Mouse (Mus musculus): ENCODE data around the gene Nrm.

Gene Nrm

GRCm38 (mm10) chr17:35866911-35867890, 6.1 kb downstream of the Nrm start:
- DNase-seq (ENCODE audit: low spot score), result peak; percentile 72

GRCm38 (mm10) chr17:35868165-35868820, 7.2 kb downstream of the Nrm start:
- peak; percentile 33 for DNase-seq (ENCODE audit: low spot score)

DNA sequence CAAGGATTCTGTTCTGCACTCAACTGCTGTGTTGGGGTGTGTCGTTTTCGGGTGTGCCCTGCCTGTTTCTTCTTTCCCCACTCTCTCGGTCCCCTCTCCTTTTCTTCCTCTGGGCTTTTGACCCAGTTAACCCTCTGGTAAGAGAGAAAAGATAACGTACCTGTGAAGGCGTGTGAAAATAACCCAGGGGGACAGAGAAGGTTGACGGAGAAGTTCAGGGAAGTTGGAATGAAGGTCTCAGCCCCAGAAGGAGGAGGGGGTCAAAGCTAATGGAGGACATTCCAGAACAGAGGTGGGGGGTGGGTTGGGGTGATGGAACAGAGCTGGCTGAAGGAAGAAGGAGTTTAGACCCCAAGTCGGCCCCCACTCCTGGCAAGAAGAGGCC, 7.8 kb downstream of the Nrm start:
- peak; percentile 29 for DNase-seq (ENCODE audit: low spot score)

DNA sequence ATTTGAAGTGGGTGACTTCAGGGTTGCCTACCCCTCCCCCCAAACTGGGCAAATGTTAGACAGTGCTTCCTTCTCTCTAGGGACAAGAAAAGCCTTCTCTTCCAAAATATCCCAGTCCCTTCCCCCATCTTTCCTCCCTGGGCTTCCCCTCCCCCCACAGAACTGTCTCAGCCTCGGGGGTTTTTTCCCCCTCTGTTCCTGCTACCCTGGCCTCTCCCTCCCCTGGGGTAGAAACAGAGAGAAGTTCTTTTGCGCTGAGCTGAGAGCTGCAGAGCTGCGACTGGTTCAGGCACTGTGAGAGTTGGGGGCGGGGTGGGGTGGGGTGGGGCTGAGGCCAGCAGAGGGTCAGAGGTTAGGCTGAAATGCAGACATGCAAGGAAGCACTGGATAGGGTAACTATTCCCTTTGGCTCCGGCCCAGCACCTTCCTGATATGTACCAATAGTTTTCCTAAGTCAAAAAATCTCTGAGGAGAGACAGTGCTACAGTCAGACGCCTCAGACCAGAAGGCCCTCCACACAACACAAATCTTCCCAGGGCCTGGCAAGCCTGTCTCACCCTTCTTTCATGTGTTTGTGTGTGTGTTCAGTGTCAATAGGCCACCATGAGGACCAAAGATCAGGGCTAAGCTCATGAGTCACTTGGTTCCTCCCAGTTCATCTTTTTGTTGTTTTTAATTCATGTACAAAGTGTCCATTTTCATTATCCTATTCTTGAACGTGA, 8.4 kb downstream of the Nrm start:
- peak; percentile 85 for DNase-seq (ENCODE audit: low spot score)

- DNase-seq (ENCODE audit: low spot score), result no peak
These were observed 9.2 kb downstream of the Nrm start for GRCm38 (mm10) chr17:35870151-35870883.

- DNase-seq (ENCODE audit: low spot score), result peak; percentile 49
These were observed 10.0 kb downstream of the Nrm start for GRCm38 (mm10) chr17:35870884-35871696.

GRCm38 (mm10) chr17:35873774-35874519, 12.8 kb downstream of the Nrm start:
- peak; percentile 83 for DNase-seq (ENCODE audit: low spot score)

- no peak for DNase-seq (ENCODE audit: low spot score)
These were observed 13.6 kb downstream of the Nrm start for GRCm38 (mm10) chr17:35874721-35875120.

DNA sequence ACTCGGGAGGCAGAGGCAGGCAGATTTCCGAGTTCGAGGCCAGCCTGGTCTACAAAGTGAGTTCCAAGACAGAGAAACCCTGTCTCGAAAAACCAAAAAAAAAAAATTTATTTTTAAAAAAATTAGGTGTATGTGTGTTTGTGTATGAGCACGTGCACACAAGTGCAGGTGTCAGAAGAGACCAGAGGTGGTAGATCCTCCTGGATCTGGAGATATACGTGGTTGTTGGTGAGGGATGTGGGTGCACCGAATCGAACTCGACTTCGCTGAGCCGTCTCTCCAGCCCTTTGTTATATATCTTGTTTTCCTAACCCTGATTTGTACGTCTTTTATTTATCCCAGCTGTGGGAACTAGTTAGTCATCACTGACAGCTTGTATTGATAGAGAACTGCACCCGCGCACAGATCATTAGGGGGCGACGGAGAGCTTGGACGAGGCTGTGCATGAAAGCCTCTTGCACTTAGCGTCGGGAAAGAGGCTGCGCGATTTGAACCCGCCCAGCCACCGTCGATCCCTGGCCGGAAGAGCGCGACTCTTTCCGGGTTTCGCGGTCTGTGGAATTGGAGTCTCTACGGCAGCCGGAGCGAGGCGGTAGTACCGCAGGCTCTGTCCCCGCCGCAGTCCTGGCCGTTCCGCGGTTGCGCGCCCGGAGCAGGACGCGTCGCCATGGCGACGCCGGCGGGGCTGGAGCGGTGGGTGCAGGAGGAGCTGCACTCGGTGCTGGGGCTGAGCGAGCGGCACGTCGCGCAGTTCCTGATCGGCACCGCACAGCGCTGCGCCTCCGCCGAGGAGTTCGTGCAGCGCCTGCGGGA, 18.3 kb downstream of the Nrm start, which contains the start of gene Dhx16:
Gene Dhx16, plus strand, starts transcription at position 575 of the 813 bp plus-strand sequence.
- DNase-seq (ENCODE audit: low spot score), result peak; percentile 97

DNA sequence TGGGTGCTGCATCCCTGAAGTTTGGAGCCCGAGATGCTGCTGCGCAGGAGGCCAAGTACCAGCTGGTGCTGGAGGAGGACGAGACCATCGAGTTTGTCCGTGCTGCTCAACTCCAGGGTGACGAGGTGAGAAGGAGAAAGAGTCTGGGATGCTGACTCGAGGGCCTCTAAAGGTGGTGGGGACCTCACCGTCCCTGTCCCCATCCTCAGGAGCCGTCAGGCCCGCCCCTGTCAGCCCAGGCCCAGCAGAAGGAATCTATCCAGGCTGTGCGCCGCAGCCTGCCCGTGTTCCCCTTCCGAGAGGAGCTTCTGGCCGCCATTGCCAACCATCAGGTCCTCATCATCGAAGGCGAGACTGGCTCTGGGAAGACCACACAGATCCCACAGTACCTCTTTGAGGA, 21.8 kb downstream of the Nrm start:
- DNase-seq (ENCODE audit: low spot score), result no peak

DNA sequence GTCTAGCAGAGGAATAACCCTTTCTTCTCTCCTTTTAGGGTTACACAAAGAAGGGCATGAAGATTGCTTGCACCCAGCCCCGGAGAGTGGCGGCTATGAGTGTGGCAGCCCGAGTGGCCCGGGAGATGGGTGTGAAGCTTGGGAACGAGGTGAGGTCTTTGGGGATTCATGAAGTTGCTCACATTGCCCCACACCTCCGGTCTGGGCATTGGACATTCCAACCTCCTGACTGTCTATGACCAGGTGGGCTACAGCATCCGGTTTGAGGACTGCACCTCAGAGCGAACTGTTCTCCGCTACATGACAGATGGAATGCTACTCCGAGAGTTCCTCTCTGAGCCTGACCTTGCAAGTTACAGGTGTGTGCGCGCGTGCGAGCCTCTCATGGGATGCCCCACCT, 22.7 kb downstream of the Nrm start:
- DNase-seq (ENCODE audit: low spot score), result no peak

DNA sequence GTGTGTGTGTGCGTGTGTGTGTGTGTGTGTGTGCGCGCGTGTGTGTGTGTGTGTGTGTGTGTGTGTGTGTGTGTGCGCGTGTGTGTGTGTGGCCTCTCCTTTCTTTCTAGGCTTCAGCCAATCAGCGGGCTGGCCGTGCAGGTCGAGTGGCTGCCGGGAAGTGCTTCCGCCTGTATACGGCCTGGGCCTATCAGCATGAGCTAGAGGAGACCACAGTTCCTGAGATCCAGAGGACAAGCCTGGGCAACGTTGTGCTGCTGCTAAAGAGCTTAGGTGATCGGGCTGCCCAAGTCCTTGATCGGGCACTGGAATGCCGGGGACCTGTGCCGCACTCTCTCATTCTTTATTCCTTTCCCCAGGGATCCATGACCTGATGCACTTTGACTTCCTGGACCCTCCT, 26.6 kb downstream of the Nrm start:
- DNase-seq (ENCODE audit: low spot score), result no peak

DNA sequence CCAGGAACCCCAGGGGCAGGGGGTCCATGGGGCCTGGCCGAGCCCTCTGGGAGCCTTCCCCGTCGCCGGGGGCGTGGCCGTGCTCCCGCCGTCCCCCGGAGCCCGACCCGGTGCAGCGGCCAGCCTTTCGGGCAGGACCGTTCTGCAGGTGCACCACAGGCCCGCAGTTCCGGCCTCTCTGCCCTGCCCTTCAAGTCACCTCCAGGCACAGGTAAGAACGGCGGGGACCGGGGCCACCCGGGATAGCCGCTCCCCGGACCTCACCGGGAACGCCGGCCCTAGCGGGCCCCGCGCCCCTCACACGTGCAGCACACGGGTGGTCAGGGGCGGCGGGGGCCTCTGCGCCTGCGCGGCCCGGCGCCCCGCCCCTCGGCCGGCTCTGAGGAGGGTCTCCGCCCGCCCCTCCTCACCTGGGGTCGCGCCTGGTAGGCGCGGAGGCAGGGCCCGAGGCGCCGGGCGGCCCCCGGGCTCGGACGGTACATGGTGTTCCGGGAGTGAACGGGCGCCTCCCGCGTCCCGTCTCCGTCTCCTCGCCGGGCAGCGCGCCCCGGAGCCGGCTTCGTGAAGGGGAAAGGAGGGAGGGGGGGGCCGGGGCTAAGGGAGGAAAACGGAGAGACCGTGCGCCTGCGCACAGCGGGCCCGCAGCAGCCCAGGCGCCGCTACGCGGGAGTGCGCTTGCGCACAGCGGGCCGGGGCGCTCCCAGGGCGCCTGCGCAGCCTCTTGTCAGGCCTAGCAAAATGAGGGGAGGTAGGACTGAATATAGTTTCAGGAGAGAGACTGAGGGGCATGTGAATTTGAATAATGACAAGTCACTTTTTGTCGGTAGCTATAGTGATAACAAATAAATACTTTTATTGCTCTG, 35.9 kb downstream of the Nrm start, which contains the start of gene 2310061I04Rik:
Gene 2310061I04Rik, minus strand, starts transcription at position 651 of the 863 bp plus-strand sequence.
- DNase-seq (ENCODE audit: low spot score), result peak; percentile 95

DNA sequence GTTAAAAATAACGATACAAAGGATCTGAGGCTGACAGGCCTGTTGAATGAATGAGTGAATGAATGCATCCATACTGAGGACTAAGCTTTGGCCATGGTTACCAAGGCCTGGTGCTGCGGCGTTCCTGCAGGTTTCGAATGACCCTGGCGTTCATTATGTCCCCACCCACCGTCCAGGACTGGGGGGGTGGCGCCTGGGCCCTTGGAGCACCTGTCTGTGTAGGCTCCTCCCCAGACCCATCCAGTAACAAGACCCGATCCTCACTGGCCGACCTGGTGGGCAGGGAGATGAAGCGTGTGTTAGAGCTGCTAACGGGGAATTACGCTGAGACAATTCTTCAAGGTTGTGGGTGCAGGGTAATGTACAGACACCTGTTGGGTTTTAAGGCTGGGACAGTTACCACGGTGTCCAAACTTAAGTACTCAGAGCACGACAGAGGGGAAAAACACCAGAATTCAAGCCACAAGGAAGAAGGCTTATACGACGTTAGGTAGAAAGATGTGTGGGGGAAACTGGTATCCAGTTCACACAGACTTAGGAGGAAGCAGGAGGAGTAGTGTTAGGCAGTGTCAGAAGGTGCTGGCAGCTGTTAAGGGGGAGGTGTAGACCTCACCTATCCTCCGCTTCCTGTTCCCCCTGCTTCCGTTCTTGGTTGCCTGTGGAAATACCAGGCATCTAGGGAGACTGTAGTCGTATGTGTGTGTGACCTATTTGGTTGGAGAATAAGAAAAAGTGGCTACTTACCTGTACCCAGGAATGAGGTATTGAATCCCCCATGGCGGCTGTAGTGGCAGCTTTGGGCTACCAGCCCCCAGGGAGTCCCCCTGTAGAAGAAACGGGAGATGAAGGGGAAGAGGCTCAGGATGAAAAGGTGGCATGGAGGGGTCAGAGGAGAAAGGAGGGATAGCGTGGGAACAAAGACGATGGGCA, 36.8 kb downstream of the Nrm start:
- no peak for DNase-seq (ENCODE audit: low spot score)

DNA sequence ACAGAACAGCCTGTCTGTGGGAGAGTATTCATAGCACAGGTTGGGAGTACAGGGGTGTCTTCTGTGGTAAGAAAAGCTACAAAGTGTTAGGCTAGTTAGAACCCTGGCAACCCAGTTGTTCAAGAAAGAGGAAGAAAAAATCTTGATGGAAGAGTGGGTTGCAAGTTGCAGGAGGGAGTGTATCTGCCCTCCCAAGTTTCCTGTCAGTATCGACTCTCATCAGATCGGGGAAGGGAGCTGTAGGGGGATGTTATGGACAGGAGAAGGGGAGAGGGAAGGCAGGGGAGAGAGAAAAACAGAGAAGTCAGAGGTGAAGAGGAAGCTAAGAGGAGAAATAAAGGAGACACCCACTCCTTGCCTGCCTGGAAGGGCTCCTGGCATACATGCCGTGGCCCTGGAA, 39.5 kb downstream of the Nrm start:
- no peak for DNase-seq (ENCODE audit: low spot score)

GRCm38 (mm10) chr17:35903343-35903991, 42.3 kb downstream of the Nrm start:
- peak; percentile 90 for DNase-seq (ENCODE audit: low spot score)

DNA sequence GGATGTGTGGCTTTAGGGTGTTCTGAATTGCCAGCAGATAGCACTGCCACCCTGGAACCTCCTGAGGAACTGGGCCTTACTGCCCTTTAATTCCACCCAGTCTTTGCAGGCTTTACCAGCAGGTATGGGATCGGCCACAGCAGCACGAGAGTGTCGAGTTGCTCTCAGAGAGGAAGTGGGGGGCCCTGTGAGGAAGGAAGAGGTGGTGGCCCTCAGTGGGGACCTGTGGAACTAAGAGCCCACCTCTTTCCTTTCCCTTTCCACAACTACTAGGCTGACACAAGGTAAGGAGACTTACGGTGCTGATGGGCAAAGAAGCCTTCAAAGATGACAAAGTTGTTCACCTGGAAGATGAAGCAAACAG, 42.9 kb downstream of the Nrm start:
- DNase-seq (ENCODE audit: low spot score), result no peak
